10 mouse cellular contexts compared by ENCODE assay signal in genomic region chr1:69833476-69833875, GRCm38 (mm10). TPM values are rescaled to one million over a fixed set of nuclear protein-coding genes. Genes with fewer than 3 reads are reported as not detected.
"Had no signal": no experiment of that assay in that cellular context is flagged by ENCODE, and none has a peak within 500 bp of the region (broad histone marks: within the 10 kb centered on the region; RNA-seq: fewer than 3 reads in every experiment).

No protein-coding gene starts in this region.

RNA-seq across cellular contexts. Expression of gene Spag16, which starts 6.7 kb away (rescaled TPM):
- total RNA-seq: gastrocnemius, adult 18-20 months; gastrocnemius, adult 8-10 months; gastrocnemius, postnatal 14 days; gastrocnemius, postnatal 36 days; heart, adult 2 months; heart, postnatal 36 days; hematopoietic stem cell, adult 5-6 weeks had no signal
- polyA plus RNA-seq: large intestine, adult 2 months; liver, embryonic 13.5 days; liver, embryonic 15.5 days had no signal
